Mouse (Mus musculus): Measurements from ENCODE around the gene Tctex1d4. TPM values are rescaled to one million over a fixed set of nuclear protein-coding genes. Genes with fewer than 3 reads are reported as not detected.

Gene Tctex1d4
- polyA plus RNA-seq, 2 experiments: 0.10 TPM; not detected in 1

- Histone ChIP-seq H3K36me3 (ENCODE audit: control insufficient read depth, insufficient read depth, low read length) (no peaks in the 10 kb centered on the region), H3K27ac (replicated peaks; ENCODE audit: low read depth, low read length) (no peak overlapping the region), H3K4me1 (ENCODE audit: control insufficient read depth, insufficient read depth, low read length) (0 out of 2 replicates have a peak, but pooled peaks cover 4% of the 10 kb centered on the region), H3K9me3 (ENCODE audit: control insufficient read depth, low read length) (no peaks in the 10 kb centered on the region), H3K4me3 (replicated peaks; ENCODE audit: low read length) (no peak overlapping the region), H3K4me2 (replicated peaks; ENCODE audit: low read depth, low read length, severe bottlenecking) (no peak overlapping the region), H3K9ac (ENCODE audit: low read depth, low read length, severe bottlenecking) (no peak overlapping the region), H3K27me3 (ENCODE audit: control insufficient read depth, insufficient read depth, low read length) (no peaks in the 10 kb centered on the region)
- DNase-seq (ENCODE audit: low spot score): no peak
- WGBS: 58% methylated on average over 16 of the region's 17 CpGs
- TF ChIP-seq POLR2A (IDR thresholded peaks at IDR 0.05; ENCODE audit: borderline replicate concordance, extremely low read depth, insufficient read depth, insufficient read length): no peak
- ATAC-seq (ENCODE audit: low FRiP score, low read depth): no peak
These were observed 12.0 kb downstream of the Tctex1d4 start for GRCm38 (mm10) chr4:117138295-117139216.

DNA sequence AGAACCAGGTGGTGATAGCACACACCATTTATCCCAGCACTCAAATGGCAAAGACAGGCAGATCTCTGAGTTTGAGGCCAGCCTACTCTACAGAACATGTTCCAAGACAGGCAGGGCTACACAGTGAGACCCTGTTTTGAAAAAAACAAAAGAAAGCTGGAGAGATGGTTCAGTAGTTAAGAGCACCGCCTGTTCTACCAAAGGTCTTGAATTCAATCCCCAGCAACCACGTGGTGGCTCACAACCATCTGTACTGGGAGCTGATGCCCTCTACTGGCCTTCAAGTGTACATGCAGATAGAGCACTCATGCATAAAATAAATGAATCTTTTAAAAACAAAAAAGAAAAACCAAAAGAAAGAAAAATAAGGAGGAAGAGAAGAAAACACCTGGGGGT, 12.6 kb downstream of the Tctex1d4 start:
- H3K4me1 ChIP-seq (ENCODE audit: control insufficient read depth, insufficient read depth, low read length): 0 out of 2 replicates have a peak, but pooled peaks cover 1% of the 10 kb centered on the region
- no peaks in the 10 kb centered on the region for H3K27me3 ChIP-seq (ENCODE audit: control insufficient read depth, insufficient read depth, low read length)
- no peaks in the 10 kb centered on the region for H3K36me3 ChIP-seq (ENCODE audit: control insufficient read depth, insufficient read depth, low read length)
- H3K27ac ChIP-seq (replicated peaks; ENCODE audit: low read depth, low read length): no peak overlapping the region
- ATAC-seq (ENCODE audit: low FRiP score, low read depth) (no peak), DNase-seq (ENCODE audit: low spot score) (no peak)
- TF ChIP-seq POLR2A (IDR thresholded peaks at IDR 0.05; ENCODE audit: borderline replicate concordance, extremely low read depth, insufficient read depth, insufficient read length): no peak
- no peak overlapping the region for H3K4me3 ChIP-seq (replicated peaks; ENCODE audit: low read length)
- H3K4me2 ChIP-seq (replicated peaks; ENCODE audit: low read depth, low read length, severe bottlenecking): no peak overlapping the region
- H3K9me3 ChIP-seq (ENCODE audit: control insufficient read depth, low read length): no peaks in the 10 kb centered on the region
- WGBS: 4% methylated on average over 2 of the region's 2 CpGs
- no peak overlapping the region for H3K9ac ChIP-seq (ENCODE audit: low read depth, low read length, severe bottlenecking)

GRCm38 (mm10) chr4:117140613-117141012, 14.0 kb downstream of the Tctex1d4 start:
- Histone ChIP-seq H3K27me3 (ENCODE audit: control insufficient read depth, insufficient read depth, low read length) (no peaks in the 10 kb centered on the region), H3K4me1 (ENCODE audit: control insufficient read depth, insufficient read depth, low read length) (no peaks in the 10 kb centered on the region), H3K36me3 (ENCODE audit: control insufficient read depth, insufficient read depth, low read length) (no peaks in the 10 kb centered on the region), H3K9ac (ENCODE audit: low read depth, low read length, severe bottlenecking) (no peak overlapping the region), H3K27ac (replicated peaks; ENCODE audit: low read depth, low read length) (no peak overlapping the region), H3K9me3 (ENCODE audit: control insufficient read depth, low read length) (no peaks in the 10 kb centered on the region), H3K4me3 (replicated peaks; ENCODE audit: low read length) (no peak overlapping the region), H3K4me2 (replicated peaks; ENCODE audit: low read depth, low read length, severe bottlenecking) (no peak overlapping the region)
- no peak for TF ChIP-seq POLR2A (IDR thresholded peaks at IDR 0.05; ENCODE audit: borderline replicate concordance, extremely low read depth, insufficient read depth, insufficient read length)
- no peak for ATAC-seq (ENCODE audit: low FRiP score, low read depth)
- DNase-seq (ENCODE audit: low spot score): no peak
- 34% methylated on average over 4 of the region's 4 CpGs for WGBS

GRCm38 (mm10) chr4:117143023-117143422, 16.4 kb downstream of the Tctex1d4 start:
- no peak for DNase-seq (ENCODE audit: low spot score)
- Histone ChIP-seq H3K9ac (ENCODE audit: low read depth, low read length, severe bottlenecking) (no peak overlapping the region), H3K9me3 (ENCODE audit: control insufficient read depth, low read length) (no peaks in the 10 kb centered on the region), H3K27me3 (ENCODE audit: control insufficient read depth, insufficient read depth, low read length) (no peaks in the 10 kb centered on the region), H3K27ac (replicated peaks; ENCODE audit: low read depth, low read length) (no peak overlapping the region), H3K36me3 (ENCODE audit: control insufficient read depth, insufficient read depth, low read length) (no peaks in the 10 kb centered on the region), H3K4me1 (ENCODE audit: control insufficient read depth, insufficient read depth, low read length) (no peaks in the 10 kb centered on the region), H3K4me3 (replicated peaks; ENCODE audit: low read length) (no peak overlapping the region), H3K4me2 (replicated peaks; ENCODE audit: low read depth, low read length, severe bottlenecking) (no peak overlapping the region)
- WGBS: 54% methylated on average over 7 of the region's 7 CpGs
- no peak for TF ChIP-seq POLR2A (IDR thresholded peaks at IDR 0.05; ENCODE audit: borderline replicate concordance, extremely low read depth, insufficient read depth, insufficient read length)
- no peak for ATAC-seq (ENCODE audit: low FRiP score, low read depth)

GRCm38 (mm10) chr4:117145248-117145647, 18.7 kb downstream of the Tctex1d4 start:
- no peak for ATAC-seq (ENCODE audit: low FRiP score, low read depth)
- TF ChIP-seq POLR2A (IDR thresholded peaks at IDR 0.05; ENCODE audit: borderline replicate concordance, extremely low read depth, insufficient read depth, insufficient read length): no peak
- 88% methylated on average over 13 of the region's 13 CpGs for WGBS
- no peak for DNase-seq (ENCODE audit: low spot score)
- no peaks in the 10 kb centered on the region for H3K27me3 ChIP-seq (ENCODE audit: control insufficient read depth, insufficient read depth, low read length)
- peaks cover 14% of the 10 kb centered on the region for H3K36me3 ChIP-seq (ENCODE audit: control insufficient read depth, insufficient read depth, low read length)
- H3K4me3 ChIP-seq (replicated peaks; ENCODE audit: low read length): no peak overlapping the region
- H3K27ac ChIP-seq (replicated peaks; ENCODE audit: low read depth, low read length): no peak overlapping the region
- no peaks in the 10 kb centered on the region for H3K9me3 ChIP-seq (ENCODE audit: control insufficient read depth, low read length)
- H3K4me1 ChIP-seq (ENCODE audit: control insufficient read depth, insufficient read depth, low read length): no peaks in the 10 kb centered on the region
- H3K9ac ChIP-seq (ENCODE audit: low read depth, low read length, severe bottlenecking): no peak overlapping the region
- no peak overlapping the region for H3K4me2 ChIP-seq (replicated peaks; ENCODE audit: low read depth, low read length, severe bottlenecking)
